Mouse (Mus musculus): ENCODE results near the gene Dlg2.

GRCm38 (mm10) chr7:90475793-90476312 lies 619 bp upstream of the Dlg2 start, which contains the start of gene Tmem126b:
- TF ChIP-seq CTCF (IDR thresholded peaks at IDR 0.05; ENCODE audit: low read depth, low read length): no peak
- TF ChIP-seq GATA1 (IDR thresholded peaks at IDR 0.05; ENCODE audit: borderline replicate concordance, low read length): no peak
- TF ChIP-seq TAL1 (conservative IDR thresholded peaks at IDR 0.05; ENCODE audit: low read depth, low read length): no peak
- TF ChIP-seq POLR2AphosphoS5 (IDR thresholded peaks at IDR 0.05; ENCODE audit: insufficient replicate concordance, low read depth, low read length): no peak; the same call in 1 of the 2 replicates
- TF ChIP-seq GATA2 (IDR thresholded peaks at IDR 0.05; ENCODE audit: borderline replicate concordance, low read depth, low read length): no peak

Data from G1E (cell line).